Mouse (Mus musculus) fibroblast of lung, adult 2 months (primary cell): ENCODE measurements at regions not wholly inside any gene's neighbourhood (a gene's known extent, or its start where the extent isn't known, plus 50 kb on each side); places are given as distances from the start of the nearest gene placed in this dataset.

ENCODE experiments used
- DNase-seq: peaks from one replicate; pipeline ENCODE4 v3.0.0-alpha.2; 2011; ENCODE audit warnings: low read depth

DNA sequence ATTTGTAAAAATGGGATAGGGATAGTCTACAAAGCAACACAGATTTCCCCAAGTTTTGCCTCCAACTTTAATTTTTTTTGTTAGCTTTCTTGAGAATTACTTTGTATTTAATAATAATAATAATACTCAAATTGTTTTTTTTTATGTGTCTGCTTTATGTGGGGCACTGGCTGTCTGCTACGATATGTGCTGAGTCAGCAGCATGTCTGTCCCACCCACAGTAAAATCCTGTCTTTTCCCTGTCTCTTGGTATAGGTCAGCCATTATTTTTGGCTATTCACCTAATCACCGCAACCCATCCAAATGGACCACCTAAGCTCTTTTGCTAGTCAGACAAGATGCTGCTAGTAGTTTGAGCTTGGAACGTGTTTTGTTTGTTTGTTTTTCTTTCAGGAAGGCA lies 473.0 kb downstream of the Hs3st4 start:
- no peak for DNase-seq

DNA sequence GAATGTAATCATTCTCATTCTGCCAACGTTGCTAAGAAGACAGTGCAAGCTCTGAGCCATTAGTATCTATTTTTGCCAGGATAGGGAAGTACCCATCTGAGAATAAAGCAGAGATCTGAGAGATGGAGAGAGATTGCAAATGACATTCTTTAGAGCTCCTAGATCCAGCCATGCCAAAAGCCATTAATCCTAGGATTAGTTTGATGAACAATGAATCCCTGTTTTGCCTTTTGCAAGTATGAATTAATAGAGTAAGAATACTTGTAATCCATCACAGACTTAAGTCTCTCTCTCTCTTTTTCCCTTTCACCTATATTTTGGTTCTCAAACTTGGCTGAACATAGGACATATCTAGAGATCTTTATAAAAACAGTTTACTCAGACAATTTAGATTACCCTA lies 504.7 kb downstream of the Hs3st4 start:
- DNase-seq = no peak

DNA sequence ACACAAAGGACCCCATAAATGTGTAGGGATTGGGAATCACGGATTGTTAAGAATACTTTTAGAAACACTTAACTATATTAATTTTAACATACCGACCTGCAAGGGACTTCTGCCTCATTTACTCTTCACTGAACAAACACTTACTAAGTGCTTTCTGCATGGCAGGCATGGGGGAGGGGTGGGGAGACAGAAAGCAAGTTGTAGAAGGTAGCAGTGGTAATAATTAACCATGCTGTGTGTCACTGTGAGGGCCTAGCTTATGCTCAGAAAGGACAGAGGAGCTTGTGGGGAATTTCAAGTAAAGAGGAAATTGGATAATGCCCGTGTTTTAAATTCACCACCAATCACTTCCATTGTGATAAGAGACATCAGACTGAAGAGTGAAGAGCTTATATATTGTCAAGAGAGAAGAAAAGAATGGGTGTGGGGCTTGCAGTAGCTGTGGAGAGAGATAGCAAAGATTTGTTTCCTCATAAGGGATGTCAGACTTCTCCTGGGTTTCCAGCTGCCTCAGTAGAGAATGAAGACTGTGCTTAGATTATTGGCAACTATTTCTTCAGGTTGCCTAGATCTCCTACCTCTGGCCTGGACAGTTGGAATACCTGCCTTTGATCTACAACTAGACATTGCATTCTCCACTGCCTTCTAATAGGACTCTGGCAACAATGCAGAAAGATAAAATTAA lies 508.6 kb downstream of the Hs3st4 start:
- no peak for DNase-seq

DNA sequence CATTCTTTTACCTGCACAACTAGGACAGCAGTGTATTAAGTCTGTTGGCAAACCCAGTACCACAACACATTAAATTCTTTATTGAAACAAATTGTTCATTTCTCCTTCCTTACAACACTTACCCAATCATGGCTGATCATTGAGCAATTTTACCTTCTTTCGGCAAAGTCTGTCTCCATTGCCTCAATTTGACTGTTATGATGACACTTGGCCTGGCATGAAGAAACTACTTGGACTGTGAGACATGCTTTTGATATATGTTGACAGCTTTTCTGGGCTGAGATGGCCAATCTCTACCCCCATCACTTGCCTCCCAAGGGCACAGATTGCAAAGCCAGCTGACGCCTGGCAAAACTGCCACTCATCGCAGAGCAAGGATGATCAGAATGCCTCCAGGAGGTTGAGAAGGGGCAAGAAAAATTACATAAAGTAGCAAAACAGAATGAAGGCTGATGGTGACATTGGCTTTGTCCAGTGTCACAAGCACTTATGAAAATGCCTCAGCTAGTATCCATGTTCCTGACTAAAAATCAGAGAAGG lies 509.3 kb downstream of the Hs3st4 start:
- DNase-seq = no peak

GRCm38 (mm10) chr7:124500636-124501035 lies 518.0 kb downstream of the Hs3st4 start:
- DNase-seq = no peak

DNA sequence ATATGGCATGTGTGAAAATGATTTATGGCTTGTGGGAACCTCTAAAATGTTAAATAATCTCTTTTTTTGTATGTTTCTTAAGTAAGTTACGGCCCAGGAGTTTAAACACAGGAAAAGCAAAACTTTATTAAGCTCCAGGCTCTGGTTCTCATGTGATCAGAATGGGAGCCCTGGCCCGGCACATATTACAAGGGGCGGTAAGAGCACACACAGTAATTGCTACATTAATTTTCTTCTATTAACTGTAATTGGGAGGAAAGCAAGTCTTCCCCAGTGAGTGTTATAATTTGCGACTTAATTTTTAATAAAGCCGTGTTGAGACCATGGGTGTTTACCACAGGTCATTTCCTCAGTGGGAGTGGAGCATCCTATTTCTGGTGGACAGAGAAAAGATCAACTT lies 520.1 kb downstream of the Hs3st4 start:
- no peak for DNase-seq

DNA sequence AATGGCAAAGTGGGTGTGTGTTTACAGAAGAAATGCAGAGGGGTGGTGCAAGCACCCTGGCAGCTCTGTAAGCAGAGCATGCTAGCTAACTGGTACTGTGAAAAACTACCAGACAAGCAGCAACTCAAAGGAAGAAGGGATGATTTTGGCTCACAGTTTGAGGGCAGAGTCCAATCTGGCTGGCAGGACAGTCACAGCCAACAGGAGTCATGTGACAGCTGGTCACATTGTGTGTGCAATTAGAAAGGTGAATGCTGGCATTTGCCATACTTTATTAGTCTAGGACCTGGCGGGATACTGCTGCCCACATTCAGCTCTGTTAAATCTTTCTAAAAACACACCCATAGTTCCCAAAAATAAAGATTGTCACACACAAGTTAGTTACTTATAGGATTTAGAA lies 566.4 kb downstream of the Hs3st4 start:
- DNase-seq = no peak

DNA sequence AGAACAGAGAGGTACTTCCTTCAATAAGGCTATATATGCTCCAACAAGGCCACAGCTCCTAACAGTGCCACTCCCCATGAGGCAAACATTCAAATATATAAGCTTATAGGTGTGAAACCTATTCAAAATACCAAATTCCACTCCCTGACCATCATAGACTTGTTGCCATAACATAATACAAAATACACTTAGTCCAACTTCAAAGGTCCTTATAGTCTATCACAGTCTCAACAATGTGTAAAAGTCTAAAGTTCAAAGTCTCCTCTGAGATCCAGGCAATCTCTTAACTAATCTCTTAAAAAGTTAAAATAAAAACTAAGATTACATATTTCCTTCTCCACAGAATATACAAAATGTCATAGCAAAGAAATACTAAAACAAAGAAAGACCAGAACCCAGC lies 574.5 kb downstream of the Hs3st4 start:
- DNase-seq = no peak

- no peak for DNase-seq
Observed at GRCm38 (mm10) chr7:124570804-124571203, 588.1 kb downstream of the Hs3st4 start.

GRCm38 (mm10) chr7:124573666-124574065 lies 591.0 kb downstream of the Hs3st4 start:
- no peak for DNase-seq

GRCm38 (mm10) chr7:124581342-124581741 lies 598.7 kb downstream of the Hs3st4 start:
- no peak for DNase-seq

- DNase-seq = no peak
Observed at GRCm38 (mm10) chr7:124585296-124585695, 602.6 kb downstream of the Hs3st4 start.

DNA sequence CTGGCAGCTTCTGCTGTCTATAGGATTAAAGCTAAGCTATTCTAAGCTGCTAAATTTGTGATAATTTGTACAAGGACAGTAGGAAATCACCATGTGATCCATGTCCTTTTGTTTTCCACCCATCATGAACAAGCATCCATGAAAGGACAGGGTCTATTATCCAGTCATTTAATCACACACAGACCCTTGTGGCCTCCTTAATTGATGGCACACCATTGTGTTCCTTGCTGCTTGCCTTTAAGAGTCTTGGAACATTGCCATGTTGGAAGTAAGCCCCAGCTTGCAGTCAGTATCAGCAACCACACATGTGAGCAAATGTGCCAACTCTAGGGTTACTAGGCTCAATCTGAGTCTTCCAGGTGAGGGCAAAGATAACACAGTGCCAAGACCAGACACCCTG lies 608.7 kb downstream of the Hs3st4 start:
- DNase-seq = no peak

- DNase-seq = no peak
Observed at GRCm38 (mm10) chr7:124593462-124593861, 610.8 kb downstream of the Hs3st4 start.

GRCm38 (mm10) chr7:124600767-124601166 lies 618.1 kb downstream of the Hs3st4 start:
- DNase-seq = no peak

DNA sequence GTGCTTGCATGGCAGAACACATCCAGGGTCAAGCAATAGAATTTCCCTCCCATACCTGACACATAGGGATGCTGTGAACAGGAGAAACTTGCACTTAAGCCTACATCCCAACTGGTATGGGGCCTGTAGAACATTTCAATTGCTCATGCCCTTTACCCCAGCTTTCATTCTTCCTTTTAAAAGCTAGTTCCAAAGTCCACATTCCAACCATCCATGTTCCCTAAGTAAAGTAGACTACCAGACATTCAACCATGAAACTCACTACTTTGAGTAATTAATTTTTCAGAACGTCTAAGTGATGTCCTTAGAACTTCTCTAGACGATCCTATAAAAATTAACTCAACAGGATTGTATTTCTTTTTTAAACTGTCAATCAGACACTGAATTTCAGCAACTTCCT lies 621.9 kb downstream of the Hs3st4 start:
- no peak for DNase-seq

GRCm38 (mm10) chr7:124605978-124606377 lies 623.3 kb downstream of the Hs3st4 start:
- DNase-seq = no peak

DNA sequence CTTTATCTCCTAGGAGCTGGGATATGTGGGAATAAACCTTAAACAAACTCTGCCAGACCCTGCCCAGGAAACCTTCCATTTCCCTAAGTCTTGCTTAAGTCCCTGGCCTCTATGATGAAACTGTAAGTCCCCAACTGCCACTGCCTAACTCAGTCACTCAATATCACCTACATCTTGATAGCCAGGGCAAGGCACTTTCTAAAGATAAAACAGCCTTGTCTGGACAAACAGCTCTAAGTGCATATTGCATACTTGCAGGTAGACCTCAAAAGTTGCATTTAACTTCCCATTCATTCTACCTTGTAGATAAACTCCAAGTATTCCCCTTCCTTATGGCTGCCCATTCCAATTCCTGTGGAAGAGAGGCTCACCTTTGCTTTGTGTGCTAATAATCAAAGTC lies 624.4 kb downstream of the Hs3st4 start:
- no peak for DNase-seq

DNA sequence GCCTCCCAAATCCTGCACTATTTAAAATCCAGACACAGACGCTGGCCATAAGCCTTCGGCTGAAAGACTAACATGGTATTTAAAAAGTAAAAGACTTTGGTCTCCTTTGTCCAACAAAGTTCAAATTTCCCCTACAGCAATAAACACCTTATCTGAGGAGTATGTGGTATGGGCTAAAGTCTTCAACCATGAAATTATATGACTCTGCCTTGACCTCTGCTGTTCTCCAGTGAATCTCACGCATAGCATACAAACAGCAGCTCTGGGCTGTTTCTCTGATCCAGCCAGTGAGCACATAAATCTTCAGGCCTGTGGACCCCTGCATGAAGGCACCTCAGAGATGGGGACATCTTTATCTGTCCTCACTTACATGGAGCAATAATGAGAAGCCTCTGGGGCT lies 627.8 kb downstream of the Hs3st4 start:
- DNase-seq = no peak

- DNase-seq = no peak
Observed at GRCm38 (mm10) chr7:124647131-124647530, 664.5 kb downstream of the Hs3st4 start.

DNA sequence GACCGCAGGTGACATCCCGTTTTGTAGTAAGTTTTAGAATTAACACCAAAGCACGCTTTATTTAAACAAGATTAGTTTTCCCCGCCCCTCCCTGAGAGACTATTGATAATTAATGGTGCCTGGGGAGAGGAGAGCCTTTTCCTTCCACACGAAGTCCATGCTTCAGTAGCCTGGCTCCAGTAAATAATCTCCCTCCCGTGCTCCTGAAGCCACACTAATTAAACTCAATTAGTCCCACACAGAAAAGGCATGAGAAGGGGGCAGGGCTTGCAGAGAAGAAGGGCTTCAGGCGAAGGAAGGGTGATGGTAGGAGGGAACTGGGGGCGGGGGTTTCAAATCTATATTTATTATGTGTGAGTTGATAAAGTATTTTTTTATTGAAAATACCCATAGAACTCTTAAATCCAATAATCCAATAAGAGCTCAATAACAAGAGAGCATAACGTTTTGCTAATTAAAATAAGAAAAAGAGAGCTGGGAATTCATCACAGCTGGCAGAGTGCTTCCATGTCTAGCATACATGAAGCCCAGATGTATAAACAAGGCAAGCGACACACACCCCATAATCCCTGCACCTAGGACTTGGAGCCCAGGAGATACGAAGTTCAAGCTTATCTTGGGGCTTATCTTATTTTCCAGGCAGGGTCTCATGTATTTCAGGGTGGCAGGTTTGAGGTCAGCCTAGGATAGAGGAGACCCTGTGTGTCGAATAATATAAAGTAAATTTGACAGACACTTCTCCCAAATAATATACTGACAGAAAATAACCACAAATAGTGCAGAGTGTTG lies 684.7 kb downstream of the Hs3st4 start:
- no peak for DNase-seq

DNA sequence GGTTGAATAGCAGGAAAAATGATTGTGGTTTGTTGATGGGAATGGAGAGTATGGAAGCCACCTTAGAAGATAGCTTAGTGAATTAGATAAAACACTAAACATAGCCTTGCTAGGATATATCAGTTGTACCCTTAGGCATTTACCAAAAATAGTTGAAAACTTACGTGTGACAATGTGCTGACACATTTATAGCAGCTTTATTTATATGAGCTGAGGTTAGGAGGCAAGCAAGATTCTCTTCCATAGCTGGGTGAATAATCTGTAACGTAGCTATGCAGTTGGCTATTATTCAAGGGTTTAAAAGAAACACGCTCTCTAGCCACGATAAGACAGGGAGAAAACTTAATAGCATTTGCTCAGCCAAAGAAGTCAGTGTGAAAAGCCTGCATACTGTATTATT lies 685.4 kb downstream of the Hs3st4 start:
- no peak for DNase-seq

GRCm38 (mm10) chr7:124670477-124670876 lies 687.8 kb downstream of the Hs3st4 start:
- DNase-seq = no peak
